Mouse (Mus musculus): ENCODE results near the gene Olfr462. TPM values are rescaled to one million over a fixed set of nuclear protein-coding genes. Genes with fewer than 3 reads are reported as not detected.

Olfr462 gene
- polyA plus RNA-seq, 1 experiment from 2014 or later, result not detected

DNA sequence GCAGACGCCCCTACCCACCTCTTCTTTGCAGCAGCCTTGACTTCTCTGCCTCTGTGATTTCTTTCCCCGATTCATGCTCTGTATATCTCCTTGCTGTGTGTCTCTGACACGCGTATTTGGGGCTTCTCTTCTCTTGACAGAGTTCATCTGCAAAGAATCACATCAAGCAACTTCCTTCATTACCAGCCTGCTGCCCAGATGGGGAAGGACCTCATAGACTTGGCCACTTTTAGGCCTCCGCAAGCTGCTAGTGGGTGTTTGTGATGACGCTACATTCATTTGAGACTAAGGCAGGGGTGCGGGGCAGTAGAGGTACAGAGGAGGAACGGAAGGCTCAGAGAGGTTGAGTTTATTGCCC is 38.5 kb downstream of the Olfr462 start:
- H3K4me2 ChIP-seq (ENCODE audit: low read length), result peak overlapping the region; percentile 83
- no peaks in the 10 kb centered on the region for H3K9me3 ChIP-seq (replicated peaks; ENCODE audit: low read length)
- DNase-seq (ENCODE audit: low spot score) (peak; percentile 15), ATAC-seq (replicated peaks; ENCODE audit: low FRiP score, low read depth) (no peak)
- 0 out of 2 replicates have a peak, but pooled peaks cover 4% of the 10 kb centered on the region for H3K4me1 ChIP-seq (replicated peaks; ENCODE audit: insufficient read depth, low read length)
- no peaks in the 10 kb centered on the region for H3K27me3 ChIP-seq (ENCODE audit: insufficient read depth, low read length)
- WGBS, result 32% methylated on average over 8 of the region's 8 CpGs
- peak overlapping the region; percentile 66 for H3K9ac ChIP-seq (ENCODE audit: low read depth, low read length)
- no peak for TF ChIP-seq CTCF (IDR thresholded peaks at IDR 0.05; ENCODE audit: low read depth)
- peak overlapping the region; percentile 47; the same call in 1 of the 2 replicates for H3K27ac ChIP-seq
- H3K36me3 ChIP-seq (ENCODE audit: insufficient read depth, low read length), result peaks cover 24% of the 10 kb centered on the region
- H3K4me3 ChIP-seq (replicated peaks; ENCODE audit: low read depth, low read length), result peak overlapping the region; percentile 68

DNA sequence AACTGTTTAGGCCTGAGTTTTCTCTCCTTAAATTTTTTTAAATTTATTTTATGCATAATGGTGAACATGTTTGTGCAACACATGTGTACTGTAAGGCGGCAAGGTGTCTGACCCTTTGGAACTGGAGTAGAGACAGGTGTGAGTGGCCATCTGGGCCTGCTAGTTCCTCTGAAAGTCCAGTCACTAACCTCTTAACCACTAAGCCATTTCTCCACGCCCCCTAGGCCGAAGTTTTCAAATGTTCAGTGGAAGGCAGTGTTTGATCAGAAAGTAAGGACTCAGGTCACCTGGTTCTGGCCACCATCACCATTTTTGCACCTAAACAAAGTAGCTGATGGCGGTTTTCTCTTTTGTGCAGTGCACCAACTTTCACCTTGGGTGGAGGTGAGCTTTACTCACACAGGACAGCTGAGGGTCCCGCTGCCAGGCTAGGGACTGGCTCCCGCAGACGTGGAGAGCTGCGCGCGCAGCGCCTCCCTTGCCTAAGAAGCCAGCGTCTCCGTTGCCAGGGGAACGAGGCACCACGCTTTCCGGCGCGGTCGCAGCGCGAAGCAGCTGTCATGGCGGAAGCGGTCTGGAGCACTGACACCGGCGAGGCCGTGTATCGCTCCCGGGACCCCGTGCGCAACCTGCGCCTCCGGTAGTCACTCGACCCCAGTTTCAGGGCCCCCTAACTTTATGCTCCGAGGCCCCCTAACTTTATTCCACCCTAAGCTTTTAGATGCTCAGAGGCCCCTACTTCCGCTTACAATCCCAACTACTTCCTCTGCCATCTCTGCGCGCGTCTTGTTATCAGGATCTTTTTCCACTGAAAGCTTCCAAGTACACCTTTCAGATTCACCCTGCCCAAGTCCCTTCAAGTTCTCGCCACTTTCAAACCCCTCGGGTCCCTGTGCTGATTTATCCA is 39.1 kb downstream of the Olfr462 start, which contains the start of gene Mks1:
Gene Mks1 (plus strand): TSS at position 526 of the 907 bp plus-strand sequence.
- DNase-seq (ENCODE audit: low spot score), result peak; percentile 95
- H3K4me2 ChIP-seq (ENCODE audit: low read length), result peak within 1 kb of the TSS; percentile 83
- H3K9ac ChIP-seq (ENCODE audit: low read depth, low read length), result peak within 1 kb of the TSS; percentile 66
- H3K36me3 ChIP-seq (ENCODE audit: insufficient read depth, low read length), result peaks cover 17% of the 10 kb centered on the region; the same call in 1 of the 2 replicates
- WGBS, result 3% methylated on average over 40 of the region's 40 CpGs
- TF ChIP-seq CTCF (IDR thresholded peaks at IDR 0.05; ENCODE audit: low read depth), result no peak
- H3K4me3 ChIP-seq (replicated peaks; ENCODE audit: low read depth, low read length), result peak within 1 kb of the TSS; percentile 68
- H3K27me3 ChIP-seq (ENCODE audit: insufficient read depth, low read length), result no peaks in the 10 kb centered on the region
- 0 out of 2 replicates have a peak, but pooled peaks cover 4% of the 10 kb centered on the region for H3K4me1 ChIP-seq (replicated peaks; ENCODE audit: insufficient read depth, low read length)
- H3K9me3 ChIP-seq (replicated peaks; ENCODE audit: low read length), result no peaks in the 10 kb centered on the region
- peak within 1 kb of the TSS; percentile 47 for H3K27ac ChIP-seq
- ATAC-seq (replicated peaks; ENCODE audit: low FRiP score, low read depth), result peak; percentile 93

DNA sequence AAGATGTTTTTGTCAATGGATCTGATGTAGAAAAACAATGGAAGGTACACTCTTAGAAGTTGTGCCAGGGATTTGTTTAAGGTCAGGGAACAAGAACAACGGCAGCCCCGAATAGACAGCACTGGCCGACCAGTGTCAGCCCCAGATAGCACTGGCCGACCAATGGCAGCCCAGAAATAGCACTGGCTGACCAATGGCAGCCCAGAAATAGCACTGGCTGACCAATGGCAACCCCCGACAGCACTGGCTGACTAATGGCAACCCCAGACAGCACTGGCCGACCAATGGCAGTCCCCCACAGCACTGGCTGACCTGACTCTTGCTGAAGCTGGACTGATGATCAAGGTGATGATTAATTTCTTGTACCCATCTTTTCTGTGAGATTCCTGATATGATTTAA is 44.2 kb downstream of the Olfr462 start:
- H3K9ac ChIP-seq (ENCODE audit: low read depth, low read length), result no peak overlapping the region
- no peaks in the 10 kb centered on the region for H3K9me3 ChIP-seq (replicated peaks; ENCODE audit: low read length)
- no peaks in the 10 kb centered on the region for H3K36me3 ChIP-seq (ENCODE audit: insufficient read depth, low read length)
- no peak for DNase-seq (ENCODE audit: low spot score)
- H3K27me3 ChIP-seq (ENCODE audit: insufficient read depth, low read length), result no peaks in the 10 kb centered on the region
- H3K4me2 ChIP-seq (ENCODE audit: low read length), result no peak overlapping the region
- ATAC-seq (replicated peaks; ENCODE audit: low FRiP score, low read depth), result no peak
- WGBS, result 67% methylated on average over 6 of the region's 6 CpGs
- no peak for TF ChIP-seq CTCF (IDR thresholded peaks at IDR 0.05; ENCODE audit: low read depth)
- no peak overlapping the region for H3K4me3 ChIP-seq (replicated peaks; ENCODE audit: low read depth, low read length)
- H3K4me1 ChIP-seq (replicated peaks; ENCODE audit: insufficient read depth, low read length), result no peaks in the 10 kb centered on the region
- H3K27ac ChIP-seq, result no peak overlapping the region

DNA sequence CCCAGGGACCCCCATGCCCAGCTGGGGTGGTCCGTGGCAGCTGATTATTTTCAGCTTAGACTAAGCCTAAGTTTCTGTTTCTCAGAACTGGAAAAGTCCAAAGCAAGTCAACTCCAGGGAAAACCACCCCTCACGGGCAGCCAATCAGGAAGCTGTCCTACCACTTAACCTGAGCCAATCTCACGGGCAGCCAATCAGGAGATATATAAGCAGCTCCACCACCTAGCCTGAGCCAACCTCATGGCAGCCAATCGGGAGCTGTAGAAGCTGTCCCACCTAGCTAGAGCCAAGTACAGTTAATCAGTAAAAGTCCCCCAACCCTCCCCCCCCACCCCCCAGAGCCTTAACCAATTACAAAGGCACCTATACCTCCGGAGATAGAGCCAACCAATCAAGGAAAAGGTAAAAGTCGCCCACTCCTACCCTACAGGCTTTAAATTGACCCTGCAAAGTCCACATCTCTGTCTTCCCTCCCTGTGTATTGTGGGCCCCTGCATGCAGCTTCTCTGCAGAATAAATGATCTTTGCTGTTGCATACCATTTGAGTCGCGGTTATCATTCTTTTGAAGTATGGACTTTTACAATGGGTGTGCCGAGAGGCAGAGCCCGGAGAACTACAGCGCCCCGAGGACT is 45.0 kb downstream of the Olfr462 start:
- Histone ChIP-seq H3K9me3 (replicated peaks; ENCODE audit: low read length) (no peaks in the 10 kb centered on the region), H3K9ac (ENCODE audit: low read depth, low read length) (no peak overlapping the region), H3K27ac (no peak overlapping the region), H3K4me1 (replicated peaks; ENCODE audit: insufficient read depth, low read length) (no peaks in the 10 kb centered on the region), H3K27me3 (ENCODE audit: insufficient read depth, low read length) (no peaks in the 10 kb centered on the region), H3K36me3 (ENCODE audit: insufficient read depth, low read length) (no peaks in the 10 kb centered on the region), H3K4me2 (ENCODE audit: low read length) (no peak overlapping the region), H3K4me3 (replicated peaks; ENCODE audit: low read depth, low read length) (no peak overlapping the region)
- 78% methylated on average over 12 of the region's 12 CpGs for WGBS
- no peak; the same call in 1 of the 2 replicates for ATAC-seq (replicated peaks; ENCODE audit: low FRiP score, low read depth)
- DNase-seq (ENCODE audit: low spot score), result no peak
- no peak for TF ChIP-seq CTCF (IDR thresholded peaks at IDR 0.05; ENCODE audit: low read depth)

DNA sequence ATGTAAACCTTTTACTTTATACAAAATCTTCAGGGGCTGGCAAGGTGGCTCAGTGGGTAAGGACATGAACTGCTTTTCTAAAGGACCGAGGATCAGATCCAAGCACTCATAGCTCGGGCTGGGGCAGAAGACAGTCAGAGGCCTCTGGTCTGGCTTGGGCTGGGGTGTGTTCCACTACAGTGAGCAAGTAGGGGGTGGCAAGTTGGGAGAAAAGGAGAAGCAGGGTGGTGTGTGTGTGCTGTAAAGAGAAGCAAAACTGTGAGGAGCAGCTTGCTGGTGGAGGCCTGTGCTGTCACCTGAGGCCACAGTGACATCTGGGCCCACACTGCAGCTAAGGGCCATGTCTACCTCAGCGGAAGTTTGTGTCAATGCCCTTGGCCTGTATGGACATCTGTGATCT is 50.6 kb downstream of the Olfr462 start:
- Histone ChIP-seq H3K27ac (no peak overlapping the region), H3K9me3 (replicated peaks; ENCODE audit: low read length) (no peaks in the 10 kb centered on the region), H3K27me3 (ENCODE audit: insufficient read depth, low read length) (no peaks in the 10 kb centered on the region), H3K4me1 (replicated peaks; ENCODE audit: insufficient read depth, low read length) (no peaks in the 10 kb centered on the region), H3K4me2 (ENCODE audit: low read length) (no peak overlapping the region), H3K36me3 (ENCODE audit: insufficient read depth, low read length) (no peaks in the 10 kb centered on the region), H3K4me3 (replicated peaks; ENCODE audit: low read depth, low read length) (no peak overlapping the region), H3K9ac (ENCODE audit: low read depth, low read length) (no peak overlapping the region)
- ATAC-seq (replicated peaks; ENCODE audit: low FRiP score, low read depth) (no peak), DNase-seq (ENCODE audit: low spot score) (no peak)
- 73% methylated on average over 3 of the region's 3 CpGs for WGBS
- TF ChIP-seq CTCF (IDR thresholded peaks at IDR 0.05; ENCODE audit: low read depth), result no peak

DNA sequence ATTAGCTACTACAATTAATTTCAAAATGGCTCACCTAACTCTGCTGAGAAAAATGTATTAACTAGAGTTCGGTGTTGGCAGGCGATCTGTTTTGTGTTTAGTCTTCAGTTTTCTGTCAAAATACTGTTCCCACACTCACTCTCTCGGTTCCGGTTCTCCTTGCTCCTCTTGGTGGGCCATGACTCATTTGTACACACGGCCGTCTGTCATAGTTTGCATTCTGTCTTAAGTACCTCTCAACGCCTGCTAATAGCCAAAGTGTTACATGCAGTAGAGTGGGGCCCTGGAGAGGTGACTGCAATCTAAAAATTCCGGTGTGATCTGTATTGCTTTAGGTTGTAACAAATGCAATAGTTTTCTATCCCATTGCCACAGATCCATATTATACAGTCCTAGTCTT is 51.4 kb downstream of the Olfr462 start:
- Histone ChIP-seq H3K4me1 (replicated peaks; ENCODE audit: insufficient read depth, low read length) (no peaks in the 10 kb centered on the region), H3K9ac (ENCODE audit: low read depth, low read length) (no peak overlapping the region), H3K4me3 (replicated peaks; ENCODE audit: low read depth, low read length) (no peak overlapping the region), H3K9me3 (replicated peaks; ENCODE audit: low read length) (no peaks in the 10 kb centered on the region), H3K36me3 (ENCODE audit: insufficient read depth, low read length) (no peaks in the 10 kb centered on the region), H3K27ac (no peak overlapping the region), H3K4me2 (ENCODE audit: low read length) (no peak overlapping the region), H3K27me3 (ENCODE audit: insufficient read depth, low read length) (no peaks in the 10 kb centered on the region)
- ATAC-seq (replicated peaks; ENCODE audit: low FRiP score, low read depth) (no peak), DNase-seq (ENCODE audit: low spot score) (no peak)
- 80% methylated on average over 8 of the region's 8 CpGs for WGBS
- no peak for TF ChIP-seq CTCF (IDR thresholded peaks at IDR 0.05; ENCODE audit: low read depth)

Other genes starting within 250 kb of the Olfr462 start
- gene Rnf43, start 229.5 kb downstream of the Olfr462 start, polyA plus RNA-seq (2015; fragmentation: Nextera tagmentation; extraction: Ambion mirVana), result 5.5 and 6.2 TPM in 2 replicates
- gene Supt4a, start 154.7 kb downstream of the Olfr462 start, polyA plus RNA-seq (2015; fragmentation: Nextera tagmentation; extraction: Ambion mirVana), result 165 and 171 TPM in 2 replicates
- gene Tspoap1, start 131.7 kb downstream of the Olfr462 start, polyA plus RNA-seq (2015; fragmentation: Nextera tagmentation; extraction: Ambion mirVana), result 1.9 and 2.5 TPM in 2 replicates
- gene Mpo, start 98.7 kb downstream of the Olfr462 start, polyA plus RNA-seq (2015; fragmentation: Nextera tagmentation; extraction: Ambion mirVana), result 0.12 and 0.52 TPM in 2 replicates
- gene Lpo, start 64.0 kb downstream of the Olfr462 start, polyA plus RNA-seq (2015; fragmentation: Nextera tagmentation; extraction: Ambion mirVana), result 1.0 and 2.0 TPM in 2 replicates
- 10.1 and 12.2 TPM in 2 replicates for gene Mks1, start 39.1 kb downstream of the Olfr462 start, polyA plus RNA-seq (2015; fragmentation: Nextera tagmentation; extraction: Ambion mirVana)
- gene Epx, start 16.7 kb downstream of the Olfr462 start, polyA plus RNA-seq (2015; fragmentation: Nextera tagmentation; extraction: Ambion mirVana), result 1.2 and 1.8 TPM in 2 replicates
- not detected in 2 replicates for gene Olfr463, start 5.1 kb upstream of the Olfr462 start, polyA plus RNA-seq (2015; fragmentation: Nextera tagmentation; extraction: Ambion mirVana)
- gene Olfr464, start 28.7 kb upstream of the Olfr462 start, polyA plus RNA-seq (2015; fragmentation: Nextera tagmentation; extraction: Ambion mirVana), result not detected in 2 replicates
- 24.0 and 24.7 TPM in 2 replicates for gene Dynll2, start 95.3 kb upstream of the Olfr462 start, polyA plus RNA-seq (2015; fragmentation: Nextera tagmentation; extraction: Ambion mirVana)
- 187 and 206 TPM in 2 replicates for gene Srsf1, start 155.1 kb upstream of the Olfr462 start, polyA plus RNA-seq (2015; fragmentation: Nextera tagmentation; extraction: Ambion mirVana)
- gene Vezf1, start 176.0 kb upstream of the Olfr462 start, polyA plus RNA-seq (2015; fragmentation: Nextera tagmentation; extraction: Ambion mirVana), result 38.8 and 39.8 TPM in 2 replicates
- gene Cuedc1, start 205.8 kb upstream of the Olfr462 start, polyA plus RNA-seq (2015; fragmentation: Nextera tagmentation; extraction: Ambion mirVana), result 16.4 and 19.4 TPM in 2 replicates